Mouse (Mus musculus): ENCODE data around the gene Rab11fip4. TPM values are rescaled to one million over a fixed set of nuclear protein-coding genes. Genes with fewer than 3 reads are reported as not detected.

The Rab11fip4 gene
- polyA plus RNA-seq, 1 experiment from 2014 or later = 24.1 TPM

GRCm38 (mm10) chr11:79703885-79704291, 112.9 kb downstream of the Rab11fip4 start:
- Histone ChIP-seq H3K9me3 (replicated peaks) (no peaks in the 10 kb centered on the region), H3K4me2 (peak overlapping the region; percentile 72), H3K9ac (replicated peaks) (peak overlapping the region; percentile 84), H3K4me1 (peaks cover 33% of the 10 kb centered on the region), H3K27ac (replicated peaks) (peak overlapping the region; percentile 99), H3K27me3 (replicated peaks) (peaks cover under 1% of the 10 kb centered on the region; the same call in 1 of the 2 replicates), H3K36me3 (no peaks in the 10 kb centered on the region), H3K4me3 (replicated peaks) (peak overlapping the region; percentile 84)
- peak; percentile 77 for ATAC-seq (ENCODE audit: low FRiP score)
- 0% methylated on average over 27 of the region's 27 CpGs for WGBS

GRCm38 (mm10) chr11:79704318-79705150, 113.5 kb downstream of the Rab11fip4 start:
- Histone ChIP-seq H3K9ac (replicated peaks) (peak overlapping the region; percentile 84), H3K9me3 (replicated peaks) (no peaks in the 10 kb centered on the region), H3K36me3 (no peaks in the 10 kb centered on the region), H3K27me3 (replicated peaks) (peaks cover 6% of the 10 kb centered on the region), H3K4me3 (replicated peaks) (peak overlapping the region; percentile 84), H3K4me1 (peaks cover 33% of the 10 kb centered on the region), H3K27ac (replicated peaks) (peak overlapping the region; percentile 99), H3K4me2 (peak overlapping the region; percentile 72)
- ATAC-seq (ENCODE audit: low FRiP score) = peak; percentile 94
- under 1% methylated on average over 56 of the region's 61 CpGs for WGBS

GRCm38 (mm10) chr11:79707084-79707483, 116.1 kb downstream of the Rab11fip4 start:
- no peak for ATAC-seq (ENCODE audit: low FRiP score)
- Histone ChIP-seq H3K4me3 (replicated peaks) (no peak overlapping the region), H3K4me2 (no peak overlapping the region), H3K9me3 (replicated peaks) (no peaks in the 10 kb centered on the region), H3K9ac (replicated peaks) (no peak overlapping the region), H3K36me3 (no peaks in the 10 kb centered on the region), H3K4me1 (peaks cover 40% of the 10 kb centered on the region), H3K27me3 (replicated peaks) (peaks cover 16% of the 10 kb centered on the region), H3K27ac (replicated peaks) (no peak overlapping the region)
- 88% methylated on average over 3 of the region's 3 CpGs for WGBS

- H3K4me1 ChIP-seq = peaks cover 29% of the 10 kb centered on the region
- peak overlapping the region; percentile 90 for H3K4me2 ChIP-seq
- peak; percentile 91 for ATAC-seq (ENCODE audit: low FRiP score)
- H3K36me3 ChIP-seq = no peaks in the 10 kb centered on the region
- H3K9ac ChIP-seq (replicated peaks) = peak overlapping the region; percentile 60
- peak overlapping the region; percentile 67 for H3K27ac ChIP-seq (replicated peaks)
- peaks cover 41% of the 10 kb centered on the region for H3K27me3 ChIP-seq (replicated peaks)
- no peaks in the 10 kb centered on the region for H3K9me3 ChIP-seq (replicated peaks)
- peak overlapping the region; percentile 54 for H3K4me3 ChIP-seq (replicated peaks)
- WGBS = under 1% methylated on average over 103 of the region's 106 CpGs
These were observed 120.1 kb downstream of the Rab11fip4 start for GRCm38 (mm10) chr11:79710868-79711765.

- peak overlapping the region; percentile 54 for H3K4me3 ChIP-seq (replicated peaks)
- no peaks in the 10 kb centered on the region for H3K36me3 ChIP-seq
- peaks cover 29% of the 10 kb centered on the region for H3K4me1 ChIP-seq
- ATAC-seq (ENCODE audit: low FRiP score) = peak; percentile 19; the same call in 1 of the 2 replicates
- WGBS = 2% methylated on average over 46 of the region's 46 CpGs
- H3K9me3 ChIP-seq (replicated peaks) = no peaks in the 10 kb centered on the region
- peak overlapping the region; percentile 90 for H3K4me2 ChIP-seq
- peaks cover 41% of the 10 kb centered on the region for H3K27me3 ChIP-seq (replicated peaks)
- H3K27ac ChIP-seq (replicated peaks) = 0 out of 2 replicates have a peak overlapping the region, but pooled peaks have one; percentile 67
- H3K9ac ChIP-seq (replicated peaks) = peak overlapping the region; percentile 60
These were observed 120.9 kb downstream of the Rab11fip4 start for GRCm38 (mm10) chr11:79711766-79712369.

GRCm38 (mm10) chr11:79713184-79713583, 122.2 kb downstream of the Rab11fip4 start:
- H3K27ac ChIP-seq (replicated peaks) = no peak overlapping the region
- no peak overlapping the region for H3K9ac ChIP-seq (replicated peaks)
- H3K9me3 ChIP-seq (replicated peaks) = no peaks in the 10 kb centered on the region
- peaks cover 31% of the 10 kb centered on the region for H3K4me1 ChIP-seq
- peaks cover 41% of the 10 kb centered on the region for H3K27me3 ChIP-seq (replicated peaks)
- no peaks in the 10 kb centered on the region for H3K36me3 ChIP-seq
- 0 out of 2 replicates have a peak overlapping the region, but pooled peaks have one; percentile 54 for H3K4me3 ChIP-seq (replicated peaks)
- 19% methylated on average over 6 of the region's 6 CpGs for WGBS
- no peak for ATAC-seq (ENCODE audit: low FRiP score)
- H3K4me2 ChIP-seq = peak overlapping the region; percentile 90

GRCm38 (mm10) chr11:79713678-79714077, 122.7 kb downstream of the Rab11fip4 start:
- peaks cover 33% of the 10 kb centered on the region for H3K4me1 ChIP-seq
- H3K9ac ChIP-seq (replicated peaks) = no peak overlapping the region
- no peaks in the 10 kb centered on the region for H3K36me3 ChIP-seq
- H3K4me2 ChIP-seq = peak overlapping the region; percentile 90; the same call in 1 of the 2 replicates
- no peak overlapping the region for H3K4me3 ChIP-seq (replicated peaks)
- H3K27me3 ChIP-seq (replicated peaks) = peaks cover 41% of the 10 kb centered on the region
- H3K27ac ChIP-seq (replicated peaks) = no peak overlapping the region
- ATAC-seq (ENCODE audit: low FRiP score) = no peak
- H3K9me3 ChIP-seq (replicated peaks) = no peaks in the 10 kb centered on the region
- WGBS = 55% methylated on average over 4 of the region's 4 CpGs

- 75% methylated on average over 13 of the region's 13 CpGs for WGBS
- ATAC-seq (ENCODE audit: low FRiP score) = no peak
- H3K4me1 ChIP-seq = peaks cover 33% of the 10 kb centered on the region
These were observed 123.2 kb downstream of the Rab11fip4 start for GRCm38 (mm10) chr11:79714082-79714742.

GRCm38 (mm10) chr11:79714743-79715110, 123.7 kb downstream of the Rab11fip4 start:
- H3K4me2 ChIP-seq = no peak overlapping the region
- H3K4me1 ChIP-seq = peaks cover 33% of the 10 kb centered on the region
- H3K9ac ChIP-seq (replicated peaks) = no peak overlapping the region
- H3K9me3 ChIP-seq (replicated peaks) = no peaks in the 10 kb centered on the region
- ATAC-seq (ENCODE audit: low FRiP score) = no peak
- H3K27me3 ChIP-seq (replicated peaks) = peaks cover 33% of the 10 kb centered on the region
- 92% methylated on average over 6 of the region's 6 CpGs for WGBS
- H3K27ac ChIP-seq (replicated peaks) = no peak overlapping the region
- no peak overlapping the region for H3K4me3 ChIP-seq (replicated peaks)
- H3K36me3 ChIP-seq = no peaks in the 10 kb centered on the region

More at GRCm38 (mm10) chr11:79714082-79714742, 123.2 kb downstream of the Rab11fip4 start:
- H3K36me3 ChIP-seq = no peaks in the 10 kb centered on the region
- peaks cover 37% of the 10 kb centered on the region for H3K27me3 ChIP-seq (replicated peaks)
- no peak overlapping the region for H3K27ac ChIP-seq (replicated peaks)
- H3K4me3 ChIP-seq (replicated peaks) = no peak overlapping the region
- H3K9me3 ChIP-seq (replicated peaks) = no peaks in the 10 kb centered on the region
- no peak overlapping the region for H3K9ac ChIP-seq (replicated peaks)
- no peak overlapping the region for H3K4me2 ChIP-seq

GRCm38 (mm10) chr11:79715316-79715715, 124.3 kb downstream of the Rab11fip4 start:
- no peak overlapping the region for H3K27ac ChIP-seq (replicated peaks)
- WGBS = 85% methylated on average over 8 of the region's 8 CpGs

More at GRCm38 (mm10) chr11:79715316-79715715, 124.3 kb downstream of the Rab11fip4 start:
- no peak overlapping the region for H3K4me3 ChIP-seq (replicated peaks)
- H3K9ac ChIP-seq (replicated peaks) = no peak overlapping the region
- no peak overlapping the region for H3K4me2 ChIP-seq
- H3K9me3 ChIP-seq (replicated peaks) = no peaks in the 10 kb centered on the region
- H3K27me3 ChIP-seq (replicated peaks) = peaks cover 28% of the 10 kb centered on the region
- no peak for ATAC-seq (ENCODE audit: low FRiP score)
- peaks cover 29% of the 10 kb centered on the region for H3K4me1 ChIP-seq
- no peaks in the 10 kb centered on the region for H3K36me3 ChIP-seq

Data from neural tube, embryonic 15.5 days (tissue).